Mouse (Mus musculus): ENCODE results near the gene Casc3.
A peak's percentile ranks its signal among the peaks of the same experiment; 100 is the strongest.

The Casc3 gene

GRCm38 (mm10) chr11:98804605-98805004 is at the start of gene Casc3:
Gene Casc3, plus strand, starts transcription at chr11:98804905.
- no peak for DNase-seq (ENCODE audit: low spot score)

DNA sequence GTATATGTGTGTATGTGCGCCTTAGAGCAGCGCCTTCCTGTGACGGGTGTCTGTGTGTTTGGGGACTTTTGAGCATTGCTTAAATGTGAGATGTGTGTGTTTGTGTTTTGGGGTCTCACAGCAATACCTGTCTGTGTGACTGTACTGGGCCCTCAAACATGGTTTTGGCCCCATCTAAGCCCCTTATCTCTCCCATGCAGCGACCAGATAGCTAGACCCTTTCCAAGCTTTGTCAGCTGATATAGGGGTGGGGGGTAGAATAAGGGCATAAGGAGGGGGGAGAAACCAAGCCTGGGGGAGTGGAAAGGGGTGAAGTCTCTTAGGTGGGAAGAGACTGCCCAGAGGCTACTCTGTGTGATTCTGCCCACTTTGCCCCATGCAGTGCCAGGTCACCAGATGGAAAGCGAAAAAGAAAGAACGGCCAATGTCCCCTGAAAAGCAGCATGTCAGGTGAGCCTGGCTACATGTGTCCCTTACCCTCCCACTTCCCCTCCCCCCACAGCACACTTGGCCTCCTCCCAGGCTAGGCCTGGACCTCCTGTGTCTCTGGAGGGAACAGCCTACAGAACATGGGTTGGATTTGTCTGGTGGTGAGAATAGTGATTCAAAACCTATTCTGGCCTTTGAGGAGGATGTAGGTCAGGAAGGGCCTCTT is 48.9 kb upstream of the Casc3 start:
- DNase-seq (ENCODE audit: low spot score): no peak

DNA sequence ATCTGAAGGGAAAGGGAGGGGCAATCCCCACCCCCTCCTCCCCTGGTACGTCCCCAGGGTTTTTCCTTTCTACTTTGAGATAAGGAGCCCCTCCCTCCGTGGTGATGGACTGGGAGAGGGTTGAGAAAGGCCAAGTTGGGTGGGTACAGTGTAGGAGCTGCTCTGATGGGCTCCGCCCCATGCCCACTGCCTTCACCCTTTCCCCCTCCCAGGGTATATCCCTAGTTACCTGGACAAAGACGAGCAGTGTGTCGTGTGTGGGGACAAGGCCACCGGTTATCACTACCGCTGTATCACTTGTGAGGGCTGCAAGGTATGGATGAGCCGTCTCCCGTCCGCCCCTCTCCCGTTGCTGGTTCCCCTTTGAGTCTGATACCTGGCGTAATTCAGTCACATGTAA is 48.0 kb upstream of the Casc3 start:
- DNase-seq (ENCODE audit: low spot score): no peak

GRCm38 (mm10) chr11:98761939-98762338 is 42.8 kb upstream of the Casc3 start:
- no peak for DNase-seq (ENCODE audit: low spot score)

GRCm38 (mm10) chr11:98762756-98763501 is 41.8 kb upstream of the Casc3 start:
- DNase-seq (ENCODE audit: low spot score): no peak

DNA sequence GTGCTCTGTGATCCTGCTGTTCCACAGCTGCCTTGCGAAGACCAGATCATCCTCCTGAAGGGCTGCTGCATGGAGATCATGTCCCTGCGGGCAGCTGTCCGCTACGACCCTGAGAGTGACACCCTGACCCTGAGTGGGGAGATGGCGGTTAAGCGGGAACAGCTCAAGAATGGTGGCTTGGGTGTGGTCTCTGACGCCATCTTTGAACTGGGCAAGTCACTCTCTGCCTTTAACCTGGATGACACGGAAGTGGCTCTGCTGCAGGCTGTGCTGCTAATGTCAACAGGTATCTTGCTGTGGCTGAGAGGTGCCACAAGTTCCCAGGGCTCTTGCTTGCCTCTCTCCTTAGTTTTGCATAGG is 41.2 kb upstream of the Casc3 start:
- no peak for DNase-seq (ENCODE audit: low spot score)

- DNase-seq (ENCODE audit: low spot score): no peak
Measured at GRCm38 (mm10) chr11:98764091-98764490, 40.6 kb upstream of the Casc3 start.

DNA sequence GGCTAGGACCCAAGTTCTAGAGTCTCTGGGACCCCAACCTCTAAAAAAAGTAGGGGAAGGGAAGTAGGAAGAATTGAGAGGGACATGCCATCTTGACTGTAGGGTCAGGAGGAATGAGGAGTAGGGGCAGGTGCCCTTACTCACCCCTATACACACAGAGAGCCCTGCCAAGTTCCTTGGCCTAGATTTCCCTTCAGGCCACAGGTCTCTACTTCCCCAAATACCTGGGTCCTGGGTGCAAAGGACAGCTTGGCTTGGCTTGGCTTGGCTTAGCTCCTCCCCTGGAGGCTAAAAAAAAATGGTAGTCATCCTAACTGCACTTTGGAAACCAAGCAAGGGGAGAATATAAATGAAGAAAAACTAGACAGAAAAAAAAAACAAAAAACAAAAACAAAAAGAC is 40.0 kb upstream of the Casc3 start:
- no peak for DNase-seq (ENCODE audit: low spot score)

DNA sequence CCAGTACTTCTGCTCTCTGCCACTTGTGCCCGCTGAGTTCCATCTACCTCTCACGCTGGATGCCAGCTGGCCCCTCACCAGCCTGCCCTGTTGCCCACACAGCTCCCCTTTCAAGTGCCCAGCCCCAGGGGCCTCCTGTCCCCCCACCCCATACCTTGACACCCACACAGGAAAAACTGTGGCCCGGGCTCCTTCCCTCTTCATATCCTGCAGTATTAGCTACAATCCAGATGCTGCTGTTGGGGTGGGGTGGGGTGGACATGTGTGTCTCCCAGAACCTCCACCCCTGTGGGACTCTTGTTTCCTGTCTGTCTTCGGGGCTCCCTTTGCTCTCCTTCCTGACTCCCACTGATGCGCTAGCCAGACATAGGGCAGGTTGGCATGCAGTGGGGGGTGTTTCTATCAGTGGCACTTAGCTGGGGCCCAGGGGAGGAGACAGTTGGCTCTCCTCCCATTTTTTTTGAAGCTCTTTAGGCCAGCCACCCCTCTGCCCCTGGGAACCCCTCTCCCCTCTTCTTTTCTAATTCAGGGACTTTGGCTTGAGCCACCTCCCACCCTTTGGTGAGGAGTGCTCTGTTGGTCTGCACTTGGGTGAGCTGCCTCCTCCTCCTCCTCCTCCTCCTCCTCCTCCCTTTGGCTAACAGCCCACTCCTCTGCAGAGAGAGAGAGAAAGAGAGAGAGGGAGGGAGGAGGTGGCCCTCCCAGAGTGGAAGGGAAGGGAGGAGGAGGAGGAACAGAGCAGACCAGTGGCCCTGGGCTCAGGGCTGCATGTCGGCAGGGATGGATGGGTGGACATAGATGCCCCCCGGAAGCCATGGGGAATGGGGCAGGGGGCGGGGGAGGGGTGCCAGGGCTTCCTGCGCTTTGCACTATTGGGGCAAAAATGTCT is 39.0 kb upstream of the Casc3 start:
- DNase-seq (ENCODE audit: low spot score): peak; percentile 38

DNA sequence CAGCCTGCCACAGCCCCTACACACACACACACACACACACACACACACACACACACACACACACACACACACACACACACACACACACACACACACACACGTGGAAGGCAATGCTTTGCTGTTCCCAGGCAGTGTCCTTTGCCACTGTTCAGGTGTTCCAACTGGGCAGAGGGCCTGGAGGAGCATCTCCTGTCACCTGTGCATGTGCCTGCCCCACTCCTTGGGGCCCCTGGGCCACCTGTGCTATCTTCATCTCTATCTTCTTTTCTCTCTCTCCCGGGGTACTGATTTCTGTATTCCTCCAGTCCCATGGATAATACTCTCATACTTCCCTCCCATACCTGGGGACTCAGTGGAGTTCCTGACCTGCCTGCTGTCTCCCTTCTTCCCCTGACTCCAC is 38.4 kb upstream of the Casc3 start:
- no peak for DNase-seq (ENCODE audit: low spot score)

GRCm38 (mm10) chr11:98766816-98767215 is 37.9 kb upstream of the Casc3 start:
- no peak for DNase-seq (ENCODE audit: low spot score)

- peak; percentile 64 for DNase-seq (ENCODE audit: low spot score)
Measured at GRCm38 (mm10) chr11:98767276-98767675, 37.4 kb upstream of the Casc3 start.

- no peak for DNase-seq (ENCODE audit: low spot score)
Measured at GRCm38 (mm10) chr11:98767713-98768112, 37.0 kb upstream of the Casc3 start.

DNA sequence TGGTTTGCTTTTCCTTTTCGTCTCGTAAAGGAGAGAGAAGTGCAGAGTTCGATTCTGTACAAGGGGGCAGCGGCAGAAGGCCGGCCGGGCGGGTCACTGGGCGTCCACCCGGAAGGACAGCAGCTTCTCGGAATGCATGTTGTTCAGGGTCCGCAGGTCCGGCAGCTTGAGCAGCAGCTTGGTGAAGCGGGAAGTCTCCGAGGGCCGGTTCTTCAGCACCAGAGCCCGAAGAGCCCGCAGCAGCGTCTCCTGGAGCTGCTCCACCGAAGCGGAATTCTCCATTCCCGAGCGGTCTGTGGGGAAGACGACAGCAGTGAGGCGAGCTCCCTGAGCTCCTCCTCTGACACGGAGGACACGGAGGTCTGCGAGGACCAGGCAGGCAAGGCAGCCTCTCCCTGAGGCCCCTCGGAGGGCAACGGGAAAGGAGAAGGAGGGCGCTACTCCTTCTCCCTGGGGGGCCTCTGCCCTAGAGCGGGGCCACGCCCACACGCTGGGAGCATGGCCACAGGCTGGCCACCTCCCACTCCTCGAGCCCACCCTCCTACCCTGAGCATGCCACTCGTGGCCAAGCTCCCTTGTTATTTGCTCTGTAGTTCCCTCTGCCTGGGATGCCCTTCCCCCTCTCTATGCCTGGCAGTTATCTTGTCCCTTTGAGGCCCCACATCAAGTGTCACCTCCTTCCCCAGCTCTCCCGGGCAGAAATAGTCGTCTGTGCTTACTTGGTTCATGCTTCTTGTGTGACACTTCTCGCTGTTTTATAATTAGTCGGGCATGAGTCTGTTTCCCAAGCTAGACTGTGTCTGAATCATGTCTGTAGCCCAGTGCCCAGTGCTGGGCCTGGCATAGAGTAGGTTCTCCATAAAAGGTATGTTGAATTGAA is 36.3 kb upstream of the Casc3 start:
- peak; percentile 38 for DNase-seq (ENCODE audit: low spot score)

DNA sequence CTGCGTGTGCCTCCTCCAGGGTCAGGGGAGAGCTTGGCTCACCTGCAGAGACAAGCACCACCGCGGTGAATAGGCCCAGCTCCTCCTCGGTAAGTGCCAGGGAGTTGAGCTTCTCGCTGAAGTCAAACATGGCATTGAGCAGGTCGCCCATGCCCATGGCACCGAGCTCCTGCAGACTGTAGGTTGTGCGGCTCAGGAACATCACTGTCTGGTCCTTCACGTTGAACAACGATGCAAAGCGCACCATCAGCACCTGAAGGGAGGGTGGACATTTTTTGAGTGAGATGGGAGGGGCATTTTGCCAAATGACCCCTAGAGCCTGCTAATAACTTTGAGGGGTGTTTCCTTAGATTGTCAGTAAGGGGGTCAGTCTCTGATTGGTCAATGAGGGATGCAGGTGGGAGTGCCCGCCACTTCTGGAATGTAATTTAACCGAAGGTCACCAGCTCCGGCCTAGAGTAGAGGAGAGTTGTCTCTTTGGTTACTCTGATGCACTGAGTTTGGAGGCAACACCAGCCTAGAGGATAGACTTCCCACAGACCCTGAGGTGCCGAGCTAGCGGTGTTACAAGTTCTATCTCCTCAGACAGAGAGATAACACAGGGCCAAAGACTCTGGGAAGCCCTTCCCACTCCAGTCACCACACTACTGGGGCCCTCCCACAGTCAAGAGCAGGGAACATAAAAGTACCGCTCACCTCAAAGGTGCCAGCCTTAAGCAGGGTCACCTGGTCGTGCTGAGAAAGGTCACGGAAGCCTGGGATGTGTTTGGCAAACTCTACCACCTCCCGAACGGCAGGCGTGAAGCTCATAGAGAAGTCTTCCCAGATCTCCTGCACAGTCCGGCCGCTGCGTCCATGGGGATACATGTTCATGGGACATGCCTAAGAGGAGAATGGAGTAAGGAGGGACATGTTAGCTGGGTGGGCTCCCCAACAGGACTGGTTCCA is 35.4 kb upstream of the Casc3 start:
- no peak for DNase-seq (ENCODE audit: low spot score)

- DNase-seq (ENCODE audit: low spot score): no peak
Measured at GRCm38 (mm10) chr11:98770096-98770975, 34.4 kb upstream of the Casc3 start.

DNA sequence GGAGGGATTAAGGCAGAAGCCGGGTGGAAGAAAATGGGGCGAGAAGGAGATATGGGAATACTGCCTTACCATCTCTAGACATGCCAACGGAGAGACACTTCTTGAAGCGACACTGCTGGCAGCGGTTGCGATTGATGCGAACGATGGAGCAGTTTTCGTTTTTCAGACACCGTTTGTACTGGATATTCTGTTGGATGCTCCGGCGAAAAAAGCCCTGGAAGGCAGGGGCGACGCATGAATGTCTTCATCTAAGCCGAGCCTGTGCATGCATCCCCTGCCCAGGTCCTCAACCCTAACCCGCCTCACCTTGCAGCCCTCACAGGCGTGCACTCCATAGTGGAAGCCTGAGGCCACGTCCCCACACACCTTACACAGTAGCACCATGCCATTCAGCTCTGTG is 33.6 kb upstream of the Casc3 start:
- DNase-seq (ENCODE audit: low spot score): no peak

DNA sequence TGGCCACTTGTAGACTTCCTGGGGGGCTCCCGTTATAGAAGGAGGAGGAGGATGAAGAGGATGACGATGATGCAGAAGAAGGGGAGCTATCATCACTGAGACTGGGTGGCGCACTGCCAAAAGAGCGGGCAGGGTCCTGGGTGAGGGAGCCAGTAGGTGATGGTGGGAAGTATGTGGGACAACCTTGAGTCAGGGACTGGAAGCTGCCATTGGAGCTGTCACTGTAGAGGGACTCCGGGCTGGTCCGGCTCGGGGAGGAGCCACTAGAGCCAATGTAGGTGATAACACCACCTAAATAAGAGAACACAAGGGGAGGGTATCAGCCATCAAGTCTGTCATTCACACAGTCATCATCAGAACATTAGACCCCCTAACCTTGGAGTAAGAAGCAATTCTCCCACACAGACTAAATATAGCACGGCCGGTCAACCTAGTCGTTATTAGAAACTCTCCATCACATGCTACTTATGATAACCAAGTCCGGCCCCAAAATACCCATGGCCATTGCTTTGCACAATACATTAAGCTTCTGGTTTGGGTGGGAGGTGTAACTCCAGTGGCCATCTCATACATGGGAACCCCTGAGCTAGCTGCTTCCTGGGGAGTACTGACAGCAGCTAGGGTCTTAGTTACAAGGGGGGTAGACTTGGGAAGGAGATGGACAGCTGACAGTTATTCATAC is 32.7 kb upstream of the Casc3 start:
- no peak for DNase-seq (ENCODE audit: low spot score)

GRCm38 (mm10) chr11:98772667-98773171 is 32.0 kb upstream of the Casc3 start:
- DNase-seq (ENCODE audit: low spot score): peak; percentile 84
